Mouse (Mus musculus): ENCODE measurements at regions not wholly inside any gene's neighbourhood (a gene's known extent, or its start where the extent isn't known, plus 50 kb on each side); places are given as distances from the start of the nearest gene placed in this dataset.

GRCm38 (mm10) chr2:94590494-94590893, 152.6 kb upstream of the Api5 start:
- no peak for DNase-seq (ENCODE audit: low spot score in 2 of 2)

GRCm38 (mm10) chr2:94587255-94587654, 149.3 kb upstream of the Api5 start:
- DNase-seq (ENCODE audit: low spot score in 2 of 2) = no peak

DNA sequence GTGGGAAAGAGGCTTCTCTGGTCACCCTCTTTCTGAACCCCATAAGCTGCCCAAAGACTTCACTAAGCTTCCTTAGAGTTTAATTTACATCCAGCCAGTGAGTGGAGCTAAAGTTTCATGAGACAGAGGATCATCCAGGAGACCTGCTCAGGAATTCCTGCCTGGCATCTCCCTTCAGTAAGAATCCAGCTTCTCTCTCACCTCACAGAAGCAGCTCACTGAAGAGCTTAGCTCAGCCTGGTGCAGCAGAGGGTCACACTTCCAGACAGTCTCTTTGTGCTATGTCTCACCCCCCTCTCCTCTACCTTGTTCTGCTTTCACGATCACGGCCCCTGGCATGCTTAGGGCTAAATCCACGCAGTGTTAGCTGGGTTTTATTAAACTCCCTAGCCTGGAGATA, 133.7 kb upstream of the Api5 start:
- DNase-seq (ENCODE audit: low spot score in 2 of 2) = peak; percentile 6 to 7

DNA sequence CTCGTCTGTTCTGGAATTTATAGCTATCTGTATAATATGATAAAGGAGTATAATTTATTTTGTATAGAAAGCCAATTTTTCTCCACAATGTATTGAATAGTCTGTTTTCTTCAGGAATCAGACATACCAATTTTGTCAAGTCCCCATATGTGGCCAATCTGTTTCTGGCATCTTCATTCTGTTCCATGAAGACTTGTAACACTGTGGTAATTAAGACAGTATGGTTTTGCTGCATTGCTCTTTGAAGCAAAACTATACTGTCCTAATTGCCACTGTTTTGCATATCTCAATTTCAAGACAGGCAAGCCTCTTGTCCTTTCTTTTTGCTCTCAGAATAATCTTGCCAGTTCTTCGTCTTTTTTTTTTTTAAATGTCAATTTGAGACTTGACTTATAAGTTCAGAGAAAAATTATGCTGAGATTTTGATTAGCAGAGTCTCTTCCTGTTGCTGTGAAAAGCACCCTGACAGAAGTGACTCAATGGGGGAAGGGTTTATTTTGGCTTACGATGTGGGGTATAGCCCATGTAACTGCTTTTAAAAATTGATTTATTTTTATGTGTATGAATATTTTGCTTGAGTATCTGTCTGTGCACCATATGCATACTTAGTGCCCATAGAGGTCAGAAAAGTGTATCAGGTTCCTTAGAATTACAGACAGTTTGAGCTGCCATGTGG, 103.4 kb upstream of the Api5 start:
- no peak for DNase-seq (ENCODE audit: low spot score in 2 of 2)

DNA sequence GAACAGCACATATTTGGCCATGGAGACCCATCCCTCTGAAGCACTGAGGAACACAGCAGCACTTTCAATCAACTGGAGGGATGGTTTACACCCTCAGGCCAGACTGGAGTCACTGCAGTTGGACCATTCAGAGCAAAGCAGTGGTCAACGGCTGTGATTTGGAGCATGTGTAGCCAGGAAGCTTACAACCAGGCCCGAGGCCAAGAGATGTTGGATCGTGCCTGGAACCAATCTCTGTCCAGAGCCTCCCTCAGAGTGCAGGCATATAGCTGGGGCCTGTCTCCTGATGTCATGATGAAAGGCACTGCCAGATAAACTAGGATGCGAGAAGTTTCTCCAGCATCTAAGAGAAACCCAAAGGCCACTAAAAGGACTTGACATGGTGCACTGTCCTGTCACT, 98.7 kb upstream of the Api5 start:
- DNase-seq (ENCODE audit: low spot score in 2 of 2) = no peak

DNA sequence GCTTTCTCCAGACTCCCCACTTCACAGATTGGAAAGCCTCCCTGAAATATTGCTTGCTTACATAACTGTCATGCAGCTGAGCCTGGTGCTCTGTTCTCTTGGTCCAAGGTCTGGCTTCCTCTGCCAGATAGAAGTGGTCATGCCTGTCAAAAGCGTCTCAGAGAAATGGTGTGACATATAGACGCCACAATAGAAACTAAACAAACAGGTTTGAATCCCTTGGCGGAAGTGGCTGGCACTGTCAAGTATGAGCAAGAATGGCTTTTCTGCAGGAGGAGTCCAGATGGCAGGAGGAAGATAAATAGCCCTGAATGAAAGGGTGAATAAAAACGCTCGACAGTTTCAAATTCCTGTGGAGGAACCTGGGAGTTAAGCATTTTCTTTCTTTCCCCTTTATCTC, 93.2 kb upstream of the Api5 start:
- DNase-seq (ENCODE audit: low spot score in 2 of 2) = no peak

GRCm38 (mm10) chr2:94524536-94524935, 86.6 kb upstream of the Api5 start:
- DNase-seq (ENCODE audit: low spot score in 2 of 2) = no peak

DNA sequence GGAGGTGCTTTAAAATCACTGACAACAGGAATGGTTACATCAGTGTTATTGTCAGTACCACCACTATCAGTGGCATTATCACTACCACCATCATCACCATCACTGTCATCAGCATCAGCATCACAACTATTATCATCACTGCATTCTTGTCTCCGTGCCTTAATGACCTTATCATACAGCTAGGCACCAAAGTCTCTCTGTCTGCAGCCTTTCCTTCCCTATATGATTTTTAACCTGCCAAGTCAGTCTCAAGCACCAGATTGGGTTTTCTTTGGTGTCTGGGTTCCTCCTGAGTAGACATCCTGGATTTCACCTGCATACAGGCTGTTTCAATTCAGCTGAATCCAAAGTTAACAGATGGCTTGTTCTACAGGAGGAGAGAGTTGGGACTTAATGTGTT, 78.9 kb upstream of the Api5 start:
- no peak for DNase-seq (ENCODE audit: low spot score in 2 of 2)

DNA sequence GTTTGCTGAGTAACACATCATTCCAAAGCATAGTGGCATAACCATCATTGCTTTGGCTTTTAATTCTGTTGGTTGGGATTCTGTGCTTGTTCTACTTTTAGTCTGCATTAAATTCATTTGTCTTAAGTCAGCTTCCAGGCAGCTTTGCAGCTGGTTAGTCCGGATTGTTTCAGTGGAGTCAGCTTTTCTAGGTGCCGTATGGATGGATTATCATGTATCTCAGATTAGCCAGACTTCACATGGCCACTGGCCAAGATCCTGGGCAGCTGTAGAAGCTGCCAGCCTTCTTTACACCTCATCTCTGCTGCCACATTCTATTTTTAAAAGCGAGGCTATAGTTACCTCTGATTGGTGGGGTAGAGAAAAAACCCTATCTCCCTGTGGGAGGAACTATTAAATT, 74.1 kb upstream of the Api5 start:
- no peak for DNase-seq (ENCODE audit: low spot score in 2 of 2)

GRCm38 (mm10) chr2:94500649-94501048, 62.7 kb upstream of the Api5 start:
- no peak for DNase-seq (ENCODE audit: low spot score in 2 of 2)

- no peak for DNase-seq (ENCODE audit: low spot score in 2 of 2)
Observed at GRCm38 (mm10) chr2:94498516-94498915, 60.6 kb upstream of the Api5 start.

Data from frontal cortex, postnatal 10 days (tissue).